Mouse (Mus musculus) hindbrain, embryonic 12.5 days (tissue): ENCODE results near the gene Ppm1e. TPM values are rescaled to one million over a fixed set of nuclear protein-coding genes. Genes with fewer than 3 reads are reported as not detected.
A peak's percentile ranks its signal among the peaks of the same experiment; 100 is the strongest.

ENCODE experiments used
- ATAC-seq: fragments of 200-750 bp; cut with Nextera tagmentation; 2 replicates; pipeline ENCODE4 v1.8.0; 2017; ENCODE audit warnings: moderate TSS enrichment; ENCODE audit not compliant: low FRiP score
- H3K27ac ChIP-seq: fragments of 300-500 bp; sonication (generic); 2 replicates; pipeline ENCODE4 v1.5.1; 2016; ENCODE audit warnings: mild to moderate bottlenecking
- H3K27me3 ChIP-seq: fragments of 300-500 bp; sonication (generic); 2 replicates; pipeline ENCODE4 v1.6.1; 2016; ENCODE audit warnings: mild to moderate bottlenecking
- H3K36me3 ChIP-seq: fragments of 300-500 bp; sonication (generic); 2 replicates; pipeline ENCODE4 v1.6.1; 2016; ENCODE audit warnings: mild to moderate bottlenecking
- H3K4me1 ChIP-seq: fragments of 300-500 bp; sonication (generic); 2 replicates; pipeline ENCODE4 v1.6.1; 2016
- H3K4me2 ChIP-seq: fragments of 300-500 bp; sonication (generic); replicated peaks from 2 replicates; pipeline ENCODE4 v1.6.1; 2016; ENCODE audit warnings: mild to moderate bottlenecking
- H3K4me3 ChIP-seq: fragments of 300-500 bp; sonication (generic); 2 replicates; pipeline ENCODE4 v1.5.1; 2016; ENCODE audit warnings: mild to moderate bottlenecking
- H3K9ac ChIP-seq: fragments of 300-500 bp; sonication (generic); 2 replicates; pipeline ENCODE4 v1.6.1; 2016; ENCODE audit warnings: mild to moderate bottlenecking, moderate library complexity
- H3K9me3 ChIP-seq: fragments of 300-500 bp; sonication (generic); replicated peaks from 2 replicates; pipeline ENCODE4 v1.6.1; 2016; ENCODE audit warnings: mild to moderate bottlenecking
- WGBS: fragments of 180-500 bp; shearing (Covaris S2); methylation state at CpG from one replicate; pipeline ENCODE4 v1.1.7; 2016; 5-methylcytosine and 5-hydroxymethylcytosine counted together
- polyA plus RNA-seq: library from polyadenylated mRNA; unstranded; fragments of >200 nt; fragmentation: Nextera tagmentation; extraction: Ambion mirVana; gene quantifications from 2 replicates; pipeline ENCODE4 v1.2.1, GENCODE M21; 2016

Ppm1e gene
- polyA plus RNA-seq, 1 experiment from 2014 or later = 21.3 TPM

DNA sequence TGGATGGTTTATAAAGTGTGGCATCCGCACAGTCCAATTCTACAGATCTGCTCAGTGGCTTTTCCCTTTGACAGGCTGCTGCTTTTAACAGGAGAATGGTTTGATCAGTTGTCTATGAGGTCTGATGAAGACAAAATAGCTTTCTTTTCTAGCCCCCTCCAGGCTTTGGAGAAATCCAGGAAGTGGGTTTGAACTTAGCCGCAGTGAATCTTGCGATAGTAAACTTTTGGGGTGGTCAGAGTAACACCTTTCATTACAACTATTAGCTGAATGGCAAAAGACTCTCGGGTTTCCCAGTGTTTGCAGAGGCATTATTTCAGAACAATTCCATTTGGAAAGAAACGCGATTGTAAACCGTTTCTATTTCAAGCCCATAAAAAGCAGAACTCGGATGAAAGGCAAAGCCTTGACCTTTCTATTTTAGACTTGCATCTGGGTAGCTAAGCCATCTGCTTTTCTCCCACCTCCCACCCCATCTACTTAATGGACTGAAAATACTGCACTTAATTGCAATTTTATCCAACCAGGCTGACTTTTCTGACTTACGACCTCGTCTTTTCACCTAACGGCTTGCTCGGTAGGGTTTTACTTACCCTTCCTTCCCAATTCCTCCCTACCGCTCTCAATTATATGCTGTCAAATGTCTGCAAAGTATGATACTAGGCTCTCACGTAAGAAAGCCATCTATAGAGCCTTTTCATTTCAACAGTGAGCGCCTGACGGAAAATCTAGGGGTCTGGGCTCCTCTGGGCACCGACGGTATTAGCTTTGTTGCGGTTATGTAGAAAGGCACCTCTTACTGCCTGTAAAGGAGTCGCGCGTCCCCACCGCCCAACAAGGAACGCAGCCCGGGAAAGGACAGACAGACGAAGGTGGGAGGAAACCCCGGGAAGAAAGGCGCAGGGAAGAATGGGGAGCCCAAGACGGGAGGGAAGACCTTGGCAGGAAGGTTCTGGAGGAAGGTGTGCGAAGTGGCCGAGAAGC, 1.2 kb downstream of the Ppm1e start:
- H3K36me3 ChIP-seq = no peaks in the 10 kb centered on the region
- peak overlapping the region; percentile 90 for H3K4me3 ChIP-seq
- 6% methylated on average over 31 of the region's 31 CpGs for WGBS
- H3K27me3 ChIP-seq = no peaks in the 10 kb centered on the region
- H3K9ac ChIP-seq = peak overlapping the region; percentile 86
- peak overlapping the region; percentile 71 for H3K4me2 ChIP-seq
- H3K27ac ChIP-seq = peak overlapping the region; percentile 87
- ATAC-seq = 0 out of 2 replicates have a peak, but pooled peaks have one; percentile 10
- no peaks in the 10 kb centered on the region for H3K4me1 ChIP-seq
- no peaks in the 10 kb centered on the region for H3K9me3 ChIP-seq

GRCm38 (mm10) chr11:87354861-87355260, 4.0 kb downstream of the Ppm1e start:
- no peaks in the 10 kb centered on the region for H3K9me3 ChIP-seq
- no peak overlapping the region for H3K9ac ChIP-seq
- H3K27me3 ChIP-seq = no peaks in the 10 kb centered on the region
- H3K4me3 ChIP-seq = no peak overlapping the region
- no peak overlapping the region for H3K27ac ChIP-seq
- WGBS = 87% methylated on average over 1 of the region's 1 CpGs
- H3K36me3 ChIP-seq = no peaks in the 10 kb centered on the region
- no peak for ATAC-seq
- H3K4me1 ChIP-seq = no peaks in the 10 kb centered on the region
- H3K4me2 ChIP-seq = no peak overlapping the region

- no peak for ATAC-seq
- H3K27me3 ChIP-seq = no peaks in the 10 kb centered on the region
- H3K9ac ChIP-seq = no peak overlapping the region
- no peak overlapping the region for H3K4me3 ChIP-seq
- H3K4me1 ChIP-seq = no peaks in the 10 kb centered on the region
- no peaks in the 10 kb centered on the region for H3K9me3 ChIP-seq
- H3K4me2 ChIP-seq = no peak overlapping the region
- 82% methylated on average over 7 of the region's 7 CpGs for WGBS
- H3K27ac ChIP-seq = no peak overlapping the region
- no peaks in the 10 kb centered on the region for H3K36me3 ChIP-seq
Observed at GRCm38 (mm10) chr11:87353646-87354170, 5.1 kb downstream of the Ppm1e start.

DNA sequence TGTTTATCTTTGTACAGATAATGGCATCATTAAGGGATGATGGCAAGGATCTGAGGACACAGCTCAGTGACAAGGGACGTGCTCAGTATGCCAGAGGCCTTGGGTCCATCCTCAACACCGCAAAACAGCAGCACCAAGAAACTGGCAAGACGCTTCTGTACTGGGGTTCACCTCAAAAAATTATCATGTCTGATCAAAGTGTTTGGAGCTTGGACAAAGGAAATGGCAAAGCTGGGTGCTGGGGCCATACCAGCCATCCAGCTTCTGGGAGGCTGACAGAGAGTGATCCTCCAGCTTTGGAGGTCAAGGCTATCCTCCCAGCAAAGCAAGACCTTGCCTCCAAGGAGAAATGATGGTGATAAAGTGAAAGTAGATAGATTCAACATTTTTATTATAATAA, 32.4 kb downstream of the Ppm1e start:
- ATAC-seq = no peak
- 89% methylated on average over 3 of the region's 3 CpGs for WGBS
- Histone ChIP-seq H3K4me3 (no peak overlapping the region), H3K27me3 (no peaks in the 10 kb centered on the region), H3K36me3 (no peaks in the 10 kb centered on the region), H3K27ac (no peak overlapping the region), H3K9me3 (no peaks in the 10 kb centered on the region), H3K9ac (no peak overlapping the region), H3K4me1 (no peaks in the 10 kb centered on the region), H3K4me2 (no peak overlapping the region)

- no peak for ATAC-seq
- 65% methylated on average over 8 of the region's 8 CpGs for WGBS
- no peak overlapping the region for H3K27ac ChIP-seq
- no peak overlapping the region for H3K4me2 ChIP-seq
- no peak overlapping the region for H3K9ac ChIP-seq
- no peaks in the 10 kb centered on the region for H3K36me3 ChIP-seq
- no peaks in the 10 kb centered on the region for H3K4me1 ChIP-seq
- H3K9me3 ChIP-seq = no peaks in the 10 kb centered on the region
- no peak overlapping the region for H3K4me3 ChIP-seq
- no peaks in the 10 kb centered on the region for H3K27me3 ChIP-seq
Observed at GRCm38 (mm10) chr11:87322558-87322957, 36.3 kb downstream of the Ppm1e start.

DNA sequence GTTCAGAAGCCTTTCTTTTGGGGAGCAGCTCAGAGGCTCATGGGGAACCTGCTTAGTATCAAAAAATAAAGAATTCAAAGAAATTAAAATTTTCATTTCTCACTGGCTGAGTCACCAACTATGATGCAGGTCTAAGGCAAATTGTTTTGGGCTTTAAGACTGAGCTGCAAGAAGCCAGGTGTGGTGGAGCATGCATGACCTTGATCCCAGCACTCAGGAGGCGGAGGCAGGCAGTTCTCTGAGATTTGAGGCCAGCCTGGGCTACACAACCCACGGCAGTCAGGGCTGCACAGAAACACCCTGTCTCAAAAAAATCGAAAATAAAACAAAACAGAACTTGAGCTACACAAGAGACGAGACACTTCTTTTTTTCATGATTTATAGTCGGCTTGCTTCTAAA, 38.8 kb downstream of the Ppm1e start:
- no peaks in the 10 kb centered on the region for H3K27me3 ChIP-seq
- no peaks in the 10 kb centered on the region for H3K4me1 ChIP-seq
- no peaks in the 10 kb centered on the region for H3K36me3 ChIP-seq
- no peak overlapping the region for H3K9ac ChIP-seq
- no peak for ATAC-seq
- no peaks in the 10 kb centered on the region for H3K9me3 ChIP-seq
- 74% methylated on average over 5 of the region's 5 CpGs for WGBS
- no peak overlapping the region for H3K4me3 ChIP-seq
- H3K4me2 ChIP-seq = no peak overlapping the region
- no peak overlapping the region for H3K27ac ChIP-seq

DNA sequence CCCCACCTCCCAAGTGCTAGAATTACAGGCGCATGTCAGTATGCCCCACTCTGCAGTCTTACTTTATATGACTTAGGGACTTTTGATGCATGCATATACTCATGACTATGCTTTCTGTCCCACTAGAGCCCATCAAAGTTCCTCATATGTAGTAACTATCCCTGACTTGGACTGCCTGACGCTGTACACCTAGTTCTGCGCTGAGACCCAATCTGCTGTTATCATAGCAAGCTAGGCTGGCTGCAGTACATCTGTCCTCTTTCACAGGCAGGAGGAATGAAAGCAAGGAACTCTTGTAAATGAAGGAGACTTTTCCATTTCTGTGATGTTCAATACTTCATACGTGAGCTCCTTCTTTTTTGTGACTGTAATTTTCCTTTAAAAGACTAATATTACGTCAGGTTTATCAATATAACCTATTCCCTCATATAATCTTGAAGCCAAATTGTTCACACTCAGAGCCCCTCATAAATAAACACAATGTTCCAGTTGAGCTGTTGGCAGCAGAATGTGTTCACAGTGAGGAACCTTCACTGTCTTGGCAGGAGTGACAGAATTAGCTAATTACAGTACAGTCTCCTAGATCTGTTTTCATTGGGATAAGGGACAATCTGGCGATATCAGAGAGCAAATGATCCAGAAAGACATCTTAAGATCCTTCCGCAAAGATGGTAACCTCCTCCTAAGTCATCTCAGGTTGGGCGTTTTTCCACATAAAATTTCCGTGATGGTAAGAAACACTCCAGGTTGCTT, 39.7 kb downstream of the Ppm1e start:
- ATAC-seq = no peak
- 89% methylated on average over 9 of the region's 9 CpGs for WGBS
- Histone ChIP-seq H3K4me3 (no peak overlapping the region), H3K4me1 (no peaks in the 10 kb centered on the region), H3K4me2 (no peak overlapping the region), H3K27ac (no peak overlapping the region), H3K9me3 (no peaks in the 10 kb centered on the region), H3K9ac (no peak overlapping the region), H3K36me3 (no peaks in the 10 kb centered on the region), H3K27me3 (no peaks in the 10 kb centered on the region)

- Histone ChIP-seq H3K27me3 (no peaks in the 10 kb centered on the region), H3K9me3 (no peaks in the 10 kb centered on the region), H3K4me1 (no peaks in the 10 kb centered on the region), H3K4me3 (no peak overlapping the region), H3K9ac (no peak overlapping the region), H3K4me2 (no peak overlapping the region), H3K36me3 (no peaks in the 10 kb centered on the region), H3K27ac (no peak overlapping the region)
- 71% methylated on average over 3 of the region's 3 CpGs for WGBS
- ATAC-seq = no peak
Observed at GRCm38 (mm10) chr11:87313533-87313932, 45.3 kb downstream of the Ppm1e start.

- no peak overlapping the region for H3K4me2 ChIP-seq
- H3K9me3 ChIP-seq = no peaks in the 10 kb centered on the region
- no peak overlapping the region for H3K4me3 ChIP-seq
- no peak for ATAC-seq
- H3K36me3 ChIP-seq = no peaks in the 10 kb centered on the region
- no peak overlapping the region for H3K9ac ChIP-seq
- H3K27ac ChIP-seq = no peak overlapping the region
- WGBS = 92% methylated on average over 2 of the region's 2 CpGs
- no peaks in the 10 kb centered on the region for H3K4me1 ChIP-seq
- H3K27me3 ChIP-seq = no peaks in the 10 kb centered on the region
Observed at GRCm38 (mm10) chr11:87310309-87310708, 48.5 kb downstream of the Ppm1e start.

DNA sequence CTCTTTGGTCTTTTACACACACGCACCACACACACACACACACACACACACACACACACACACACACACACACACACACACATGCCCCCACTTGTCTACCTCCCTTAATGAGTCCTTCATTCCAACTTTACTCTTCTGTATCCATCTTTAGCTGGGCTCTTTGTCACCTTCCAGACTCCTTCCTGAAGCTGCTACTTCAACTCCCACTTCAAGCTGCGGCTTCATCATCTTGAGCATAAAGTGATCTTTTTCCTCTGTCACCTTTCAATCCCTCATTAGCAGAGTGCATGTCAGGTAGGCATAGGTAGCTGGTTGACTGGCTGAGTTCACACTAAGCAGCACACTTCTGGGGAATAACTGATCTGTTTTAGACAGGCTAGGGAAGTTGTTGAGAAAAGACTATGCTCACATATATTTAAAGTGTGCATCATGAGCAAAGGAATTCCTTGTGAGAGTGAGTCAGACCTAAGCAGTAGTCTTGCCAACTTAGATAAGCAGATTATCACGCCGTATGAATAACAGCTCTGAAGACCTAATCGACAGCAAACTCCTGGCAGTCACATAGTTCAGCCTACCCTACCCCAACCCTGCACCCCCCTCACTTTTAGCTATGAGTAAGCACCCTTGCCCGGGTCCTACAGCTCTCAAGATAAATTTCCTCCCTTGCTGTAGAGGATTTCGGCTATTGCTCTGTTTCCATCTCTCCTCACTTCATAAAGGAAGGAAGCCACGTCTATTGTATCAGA, 49.3 kb downstream of the Ppm1e start:
- no peaks in the 10 kb centered on the region for H3K9me3 ChIP-seq
- H3K36me3 ChIP-seq = no peaks in the 10 kb centered on the region
- H3K27ac ChIP-seq = no peak overlapping the region
- no peak overlapping the region for H3K9ac ChIP-seq
- H3K27me3 ChIP-seq = no peaks in the 10 kb centered on the region
- no peak for ATAC-seq
- H3K4me1 ChIP-seq = no peaks in the 10 kb centered on the region
- no peak overlapping the region for H3K4me2 ChIP-seq
- WGBS = 86% methylated on average over 8 of the region's 8 CpGs
- H3K4me3 ChIP-seq = no peak overlapping the region

DNA sequence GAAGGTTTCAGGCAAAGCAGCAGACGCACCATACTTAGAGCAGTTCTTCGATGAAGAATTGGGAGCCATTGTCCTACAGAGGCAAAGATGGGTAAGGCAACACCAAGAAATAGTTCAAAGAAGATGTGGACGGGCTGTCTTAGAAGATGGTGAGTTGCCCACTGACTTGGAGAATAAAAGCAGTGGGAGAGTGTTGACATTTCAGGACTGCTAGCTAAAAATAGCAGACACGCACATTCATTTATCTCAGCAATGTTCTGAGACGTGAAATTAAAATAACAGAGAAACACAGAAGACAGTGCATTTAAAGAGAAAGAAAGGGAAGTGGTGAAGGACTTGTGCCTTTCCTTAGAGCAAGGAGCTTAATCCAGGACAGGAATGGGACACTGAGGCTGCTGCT, 59.8 kb downstream of the Ppm1e start:
- Histone ChIP-seq H3K27me3 (no peaks in the 10 kb centered on the region), H3K4me3 (no peak overlapping the region), H3K9me3 (no peaks in the 10 kb centered on the region), H3K27ac (no peak overlapping the region), H3K9ac (no peak overlapping the region), H3K4me1 (no peaks in the 10 kb centered on the region), H3K4me2 (no peak overlapping the region), H3K36me3 (no peaks in the 10 kb centered on the region)
- ATAC-seq = no peak
- WGBS = 79% methylated on average over 5 of the region's 5 CpGs

DNA sequence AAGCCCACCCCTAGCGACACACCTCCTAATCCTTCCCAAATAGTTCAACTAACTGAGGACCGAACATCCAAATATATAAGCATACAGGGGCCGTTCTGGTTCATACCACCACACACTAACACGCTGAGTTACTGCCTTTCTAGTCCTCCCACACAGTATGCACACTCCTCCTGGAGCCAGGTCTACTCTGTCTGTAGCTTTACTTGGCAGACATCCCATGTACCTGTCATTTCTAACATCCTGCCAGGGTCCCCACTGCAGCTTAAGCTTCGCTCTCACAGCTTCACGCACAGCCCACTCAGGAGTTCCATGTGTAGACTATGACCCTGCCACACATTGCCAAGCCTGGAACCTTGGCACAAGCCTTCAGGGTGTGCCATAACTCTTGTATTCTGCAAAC, 62.4 kb downstream of the Ppm1e start:
- WGBS = 90% methylated on average over 6 of the region's 6 CpGs
- ATAC-seq = no peak
- H3K9ac ChIP-seq = no peak overlapping the region

More for the DNA sequence above, 62.4 kb downstream of the Ppm1e start:
- Histone ChIP-seq H3K36me3 (no peaks in the 10 kb centered on the region), H3K27me3 (no peaks in the 10 kb centered on the region), H3K9me3 (no peaks in the 10 kb centered on the region), H3K27ac (no peak overlapping the region), H3K4me3 (no peak overlapping the region), H3K4me2 (no peak overlapping the region), H3K4me1 (no peaks in the 10 kb centered on the region)
